Mouse (Mus musculus) myocyte (in vitro differentiated cells): ENCODE results near the gene Dcaf1.

Experiments
- E2F4 ChIP-seq: IDR thresholded peaks from one replicate; pipeline ENCODE4 v1.6.1; 2011; ENCODE audit warnings: mild to moderate bottlenecking, control low read depth, moderate library complexity; ENCODE audit not compliant: insufficient read depth
- MAX ChIP-seq: IDR thresholded peaks from one replicate; pipeline ENCODE4 v1.6.1; 2011; ENCODE audit warnings: low read depth, mild to moderate bottlenecking, control low read depth
- POLR2A ChIP-seq: IDR thresholded peaks from one replicate; pipeline ENCODE4 v1.6.1; 2011; ENCODE audit warnings: low read depth, mild to moderate bottlenecking, control low read depth, moderate library complexity; ENCODE audit not compliant: insufficient read length
- REST ChIP-seq: IDR thresholded peaks from one replicate; pipeline ENCODE4 v1.6.1; 2011; ENCODE audit warnings: mild to moderate bottlenecking, control low read depth, moderate library complexity; ENCODE audit not compliant: insufficient read depth, insufficient read length
- SRF ChIP-seq: IDR thresholded peaks from one replicate; pipeline ENCODE4 v1.6.1; 2011; ENCODE audit warnings: low read depth; ENCODE audit not compliant: control insufficient read depth, insufficient read length
- TCF12 ChIP-seq: IDR thresholded peaks from one replicate; pipeline ENCODE4 v1.6.1; 2011; ENCODE audit warnings: mild to moderate bottlenecking, control low read depth; ENCODE audit not compliant: poor library complexity, insufficient read depth, severe bottlenecking
- USF1 ChIP-seq: IDR thresholded peaks from one replicate; pipeline ENCODE4 v1.6.1; 2011; ENCODE audit warnings: low read depth, mild to moderate bottlenecking, control low read depth, moderate library complexity

GRCm38 (mm10) chr9:106876666-106877065, 55.0 kb downstream of the Dcaf1 start:
- TF ChIP-seq REST, result no peak
- TF ChIP-seq TCF12, result no peak
- no peak for TF ChIP-seq MAX
- no peak for TF ChIP-seq USF1
- TF ChIP-seq POLR2A, result no peak
- TF ChIP-seq SRF, result no peak
- TF ChIP-seq E2F4, result no peak
